Mouse (Mus musculus) neural tube, embryonic 14.5 days (tissue): ENCODE results near the gene Cox10. TPM values are rescaled to one million over a fixed set of nuclear protein-coding genes. Genes with fewer than 3 reads are reported as not detected.

Experiments
- ATAC-seq: fragments of 200-750 bp; cut with Nextera tagmentation; 2 replicates; pipeline ENCODE4 v1.8.0; 2017; ENCODE audit warnings: low read depth, mild to moderate bottlenecking, moderate TSS enrichment, moderate library complexity
- H3K27ac ChIP-seq: fragments of 300-500 bp; sonication (generic); 2 replicates; pipeline ENCODE4 v1.5.1; 2014; ENCODE audit warnings: low read depth, mild to moderate bottlenecking, control low read depth, low read length, moderate library complexity, mixed read lengths
- H3K27me3 ChIP-seq: fragments of 300-500 bp; sonication (generic); 2 replicates; pipeline ENCODE4 v1.6.1; 2014; ENCODE audit warnings: low read length; ENCODE audit not compliant: control insufficient read depth, insufficient read depth
- H3K36me3 ChIP-seq: fragments of 300-500 bp; sonication (generic); 2 replicates; pipeline ENCODE4 v1.6.1; 2014; ENCODE audit warnings: low read length, mixed read lengths; ENCODE audit not compliant: control insufficient read depth, insufficient read depth
- H3K4me1 ChIP-seq: fragments of 300-500 bp; sonication (generic); 2 replicates; pipeline ENCODE4 v1.6.1; 2014; ENCODE audit warnings: low read length; ENCODE audit not compliant: control insufficient read depth, insufficient read depth
- H3K4me2 ChIP-seq: fragments of 300-500 bp; sonication (generic); 2 replicates; pipeline ENCODE4 v1.6.1; 2014; ENCODE audit warnings: mild to moderate bottlenecking, low read depth, low read length, control low read depth
- H3K4me3 ChIP-seq: fragments of 300-500 bp; sonication (generic); 2 replicates; pipeline ENCODE4 v1.5.1; 2014; ENCODE audit warnings: low read depth, low read length, control low read depth, mixed read lengths
- H3K9ac ChIP-seq: fragments of 300-500 bp; sonication (generic); replicated peaks from 2 replicates; pipeline ENCODE4 v1.6.1; 2014; ENCODE audit warnings: low read depth, mild to moderate bottlenecking, control low read depth, low read length, mixed read lengths
- H3K9me3 ChIP-seq: fragments of 300-500 bp; sonication (generic); 2 replicates; pipeline ENCODE4 v1.6.1; 2016; ENCODE audit warnings: low read length; ENCODE audit not compliant: control insufficient read depth
- WGBS: fragments of 180-500 bp; shearing (Covaris S2); extraction: QIAGEN DNeasy Blood & Tissue Kit; methylation state at CpG from one replicate; pipeline ENCODE4 v1.1.7; 2014; 5-methylcytosine and 5-hydroxymethylcytosine counted together
- polyA plus RNA-seq: library from polyadenylated mRNA; unstranded; fragments of >200 nt; fragmentation: Nextera tagmentation; extraction: Ambion mirVana; gene quantifications from 2 replicates; pipeline ENCODE4 v1.2.1, GENCODE M21; 2014

Gene Cox10
- polyA plus RNA-seq, 1 experiment from 2014 or later: 29.0 TPM

DNA sequence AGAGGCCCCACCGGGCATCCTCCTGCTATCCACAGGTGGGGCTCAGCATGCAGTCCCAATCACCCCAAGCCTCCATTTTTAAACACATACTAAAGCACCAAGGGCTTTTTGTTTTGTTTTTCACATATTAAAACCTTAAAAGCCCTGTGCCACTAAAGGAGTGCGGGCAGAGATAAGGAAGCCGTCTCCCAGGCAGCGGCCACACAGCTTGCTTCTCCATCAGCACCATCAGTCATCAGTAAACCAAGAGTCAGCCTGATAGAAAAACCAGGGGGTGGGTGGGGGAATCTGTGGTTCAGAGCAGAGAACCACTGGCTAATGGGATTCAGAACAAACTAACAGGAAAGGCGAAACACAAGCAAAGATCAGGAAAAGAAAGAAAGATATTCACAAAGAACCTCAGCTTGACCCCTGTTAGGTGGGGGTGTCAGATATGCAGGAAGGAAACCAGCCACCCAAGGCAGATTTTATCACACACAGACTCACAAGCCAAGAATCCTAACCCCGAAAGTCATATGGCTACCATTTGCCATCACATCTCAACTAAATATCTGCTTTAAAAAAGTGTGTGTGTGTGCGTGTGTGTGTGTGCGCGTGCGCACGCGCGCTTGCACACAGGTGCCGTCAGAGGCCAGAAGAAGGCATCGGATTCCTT lies 41.7 kb downstream of the Cox10 start:
- no peak overlapping the region for H3K9ac ChIP-seq
- H3K4me1 ChIP-seq: no peaks in the 10 kb centered on the region
- WGBS: 79% methylated on average over 15 of the region's 15 CpGs
- H3K27me3 ChIP-seq: no peaks in the 10 kb centered on the region
- H3K9me3 ChIP-seq: no peaks in the 10 kb centered on the region
- ATAC-seq: no peak
- H3K4me2 ChIP-seq: no peak overlapping the region
- no peak overlapping the region for H3K27ac ChIP-seq
- H3K36me3 ChIP-seq: no peaks in the 10 kb centered on the region
- H3K4me3 ChIP-seq: no peak overlapping the region

DNA sequence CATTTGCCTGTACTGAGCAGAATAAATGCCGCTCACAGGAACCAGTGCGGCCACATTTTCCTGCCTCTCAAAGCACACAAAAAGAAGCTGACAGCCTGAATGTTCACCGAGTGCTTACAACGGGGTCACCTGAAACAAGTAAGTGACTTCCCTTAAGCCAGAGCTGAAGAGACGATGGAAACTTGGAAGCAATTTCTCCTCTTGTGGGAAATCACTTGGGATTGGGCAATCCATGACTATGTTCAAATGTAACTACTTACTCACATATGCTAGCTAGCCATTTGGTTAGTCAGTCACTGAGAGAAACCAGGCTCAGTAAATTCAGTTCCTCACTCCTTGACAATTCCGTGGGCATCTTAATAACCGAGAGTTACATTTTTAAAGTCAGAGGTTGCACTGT lies 43.0 kb downstream of the Cox10 start:
- Histone ChIP-seq H3K27me3 (no peaks in the 10 kb centered on the region), H3K9ac (no peak overlapping the region), H3K27ac (no peak overlapping the region), H3K36me3 (no peaks in the 10 kb centered on the region), H3K9me3 (no peaks in the 10 kb centered on the region), H3K4me1 (no peaks in the 10 kb centered on the region), H3K4me3 (no peak overlapping the region), H3K4me2 (no peak overlapping the region)
- no peak for ATAC-seq
- 89% methylated on average over 7 of the region's 7 CpGs for WGBS

DNA sequence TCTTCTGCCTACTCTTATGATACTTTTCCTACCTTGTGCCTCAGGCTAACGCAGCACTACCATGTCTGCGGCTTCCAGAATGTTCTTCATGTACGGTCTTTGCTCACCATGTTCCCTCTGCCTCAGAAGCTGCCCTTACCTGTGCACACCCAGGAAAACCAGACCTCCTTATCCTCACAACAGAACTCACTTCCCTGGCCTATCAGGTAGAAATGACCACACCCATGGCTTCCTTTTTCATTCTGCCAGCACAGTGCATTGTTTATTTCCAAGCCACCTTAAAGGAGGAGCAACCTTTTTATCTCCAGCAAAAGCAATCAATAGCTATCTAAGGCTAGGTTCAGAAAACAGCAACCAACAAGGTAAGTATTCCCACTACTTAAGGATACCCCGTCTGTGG lies 43.6 kb downstream of the Cox10 start:
- no peak for ATAC-seq
- WGBS: 94% methylated on average over 4 of the region's 4 CpGs
- H3K27me3 ChIP-seq: no peaks in the 10 kb centered on the region
- H3K27ac ChIP-seq: no peak overlapping the region
- H3K9me3 ChIP-seq: no peaks in the 10 kb centered on the region
- H3K4me2 ChIP-seq: no peak overlapping the region
- no peaks in the 10 kb centered on the region for H3K4me1 ChIP-seq
- no peak overlapping the region for H3K9ac ChIP-seq
- H3K36me3 ChIP-seq: no peaks in the 10 kb centered on the region
- no peak overlapping the region for H3K4me3 ChIP-seq

DNA sequence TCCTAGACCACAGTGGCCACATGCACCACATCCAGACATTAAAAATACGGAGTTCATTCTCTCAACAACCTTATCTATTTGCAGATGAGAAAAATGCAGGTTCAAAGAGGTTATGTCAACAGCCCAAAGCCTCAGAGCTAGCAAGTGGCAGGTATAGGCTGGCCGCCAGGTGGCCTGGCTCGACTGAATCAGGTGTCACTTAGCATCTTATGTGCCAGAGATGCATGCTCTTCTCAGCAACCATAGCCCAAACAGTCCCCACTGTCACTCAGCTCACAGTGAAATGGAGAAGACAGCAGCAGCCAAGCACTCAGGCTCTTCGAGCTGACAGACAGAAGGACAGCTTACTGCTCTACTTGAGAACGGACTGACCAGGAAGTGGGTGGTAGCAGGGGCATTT lies 44.6 kb downstream of the Cox10 start:
- H3K9ac ChIP-seq: no peak overlapping the region
- no peaks in the 10 kb centered on the region for H3K36me3 ChIP-seq
- no peak for ATAC-seq
- H3K4me3 ChIP-seq: no peak overlapping the region
- no peaks in the 10 kb centered on the region for H3K27me3 ChIP-seq
- no peak overlapping the region for H3K4me2 ChIP-seq
- WGBS: 92% methylated on average over 5 of the region's 5 CpGs
- no peak overlapping the region for H3K27ac ChIP-seq
- no peaks in the 10 kb centered on the region for H3K4me1 ChIP-seq
- H3K9me3 ChIP-seq: no peaks in the 10 kb centered on the region

DNA sequence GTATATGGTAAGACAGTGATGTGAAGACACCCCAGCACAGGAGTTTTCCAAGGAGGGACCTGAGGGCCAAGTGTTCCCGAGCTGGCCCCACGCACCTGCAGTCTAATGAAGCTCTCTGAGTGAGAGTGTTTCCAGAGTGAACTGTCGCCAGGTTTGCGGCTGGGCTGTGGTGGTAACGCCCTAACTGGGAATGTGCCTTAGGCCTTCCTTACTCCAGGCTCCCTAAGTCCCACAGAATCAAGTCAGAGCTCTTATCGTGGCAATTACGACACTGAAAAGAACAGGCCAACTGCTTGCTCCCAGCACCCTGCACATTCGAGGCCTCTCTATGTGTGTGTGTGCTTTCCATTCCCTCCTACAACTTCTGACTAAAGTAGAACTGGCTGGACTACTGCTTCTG lies 51.8 kb downstream of the Cox10 start:
- 87% methylated on average over 8 of the region's 8 CpGs for WGBS
- no peak for ATAC-seq
- H3K9me3 ChIP-seq: no peaks in the 10 kb centered on the region

DNA sequence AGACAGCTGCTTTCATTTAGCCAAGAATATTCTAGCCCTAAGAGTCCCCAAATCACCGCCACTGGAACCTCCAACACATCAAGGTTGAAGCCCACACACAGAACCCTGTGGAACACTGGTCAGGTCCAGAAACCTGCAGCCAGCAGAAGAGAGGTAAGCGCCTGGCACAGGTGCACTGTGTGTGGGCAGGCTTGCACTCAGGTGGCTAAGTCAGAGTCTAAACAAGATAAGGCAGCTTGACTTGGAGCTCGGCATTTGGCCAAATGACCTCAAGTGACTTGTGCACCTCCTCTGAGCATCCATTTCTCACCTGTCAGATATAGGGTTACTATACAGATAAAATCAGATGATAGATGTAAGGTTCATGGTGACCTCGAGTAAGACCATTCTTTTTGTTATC lies 53.4 kb downstream of the Cox10 start:
- Histone ChIP-seq H3K4me2 (no peak overlapping the region), H3K4me3 (no peak overlapping the region), H3K27me3 (no peaks in the 10 kb centered on the region), H3K36me3 (no peaks in the 10 kb centered on the region), H3K9me3 (no peaks in the 10 kb centered on the region), H3K9ac (no peak overlapping the region), H3K27ac (no peak overlapping the region), H3K4me1 (peaks cover 27% of the 10 kb centered on the region)
- WGBS: 92% methylated on average over 4 of the region's 4 CpGs
- ATAC-seq: no peak

More for the DNA sequence above, 51.8 kb downstream of the Cox10 start:
- no peaks in the 10 kb centered on the region for H3K27me3 ChIP-seq
- no peaks in the 10 kb centered on the region for H3K36me3 ChIP-seq
- H3K4me3 ChIP-seq: no peak overlapping the region
- no peak overlapping the region for H3K27ac ChIP-seq
- no peak overlapping the region for H3K4me2 ChIP-seq
- peaks cover 22% of the 10 kb centered on the region for H3K4me1 ChIP-seq
- no peak overlapping the region for H3K9ac ChIP-seq

DNA sequence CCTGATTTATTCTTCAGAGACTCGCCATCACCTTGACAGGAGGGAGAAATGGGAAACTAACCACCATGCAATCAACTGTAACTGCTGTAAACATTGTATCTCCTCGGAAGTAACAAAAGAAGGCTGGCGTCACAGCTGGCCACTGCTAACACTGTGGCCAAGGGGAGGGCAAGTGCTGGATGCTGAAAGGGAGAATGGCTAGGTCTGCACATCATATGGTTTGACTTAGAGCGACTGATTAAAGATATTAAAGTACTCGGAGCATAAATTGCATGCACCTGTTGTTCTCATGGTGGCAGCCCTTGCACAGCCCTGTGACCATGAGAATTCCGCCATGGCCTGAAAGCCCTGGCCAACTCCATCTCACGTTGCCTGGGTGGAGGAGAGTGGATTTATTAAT lies 54.7 kb downstream of the Cox10 start:
- H3K4me3 ChIP-seq: no peak overlapping the region
- H3K9ac ChIP-seq: no peak overlapping the region
- ATAC-seq: no peak
- no peak overlapping the region for H3K4me2 ChIP-seq
- no peaks in the 10 kb centered on the region for H3K36me3 ChIP-seq
- no peak overlapping the region for H3K27ac ChIP-seq
- H3K9me3 ChIP-seq: no peaks in the 10 kb centered on the region
- H3K4me1 ChIP-seq: peaks cover 27% of the 10 kb centered on the region
- H3K27me3 ChIP-seq: no peaks in the 10 kb centered on the region
- 53% methylated on average over 7 of the region's 7 CpGs for WGBS

DNA sequence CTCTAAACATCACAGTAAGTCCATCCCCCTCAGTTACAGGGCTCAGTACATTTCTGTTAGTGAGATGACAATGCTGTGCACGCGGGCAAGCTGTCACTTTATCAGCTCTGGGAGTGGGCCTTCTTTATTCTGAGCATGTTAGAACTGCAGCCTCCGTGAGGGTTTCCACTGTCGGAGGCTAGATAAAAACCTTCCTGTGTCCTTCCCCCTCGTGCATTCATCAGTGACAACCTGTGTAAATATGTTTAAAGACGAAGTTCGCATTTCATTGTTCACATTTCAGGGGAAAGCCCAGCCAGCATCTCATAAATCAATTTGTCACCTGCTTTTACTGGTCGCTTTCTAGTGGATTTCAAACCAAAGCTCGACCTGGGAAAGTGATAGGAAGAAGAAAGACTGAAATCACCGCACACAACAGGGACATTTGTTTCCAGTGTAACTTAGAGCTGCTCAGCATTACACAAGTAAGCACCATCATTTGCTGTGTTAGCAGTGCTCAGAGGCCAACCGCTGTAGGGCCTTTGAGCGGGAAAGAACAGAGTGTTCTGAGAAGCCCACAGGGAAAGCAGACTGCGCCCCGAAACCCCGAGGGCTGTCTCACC lies 55.8 kb downstream of the Cox10 start:
- H3K4me3 ChIP-seq: no peak overlapping the region
- WGBS: 14% methylated on average over 15 of the region's 15 CpGs
- H3K4me1 ChIP-seq: peaks cover 27% of the 10 kb centered on the region
- H3K27ac ChIP-seq: peak overlapping the region; percentile 34; the same call in 1 of the 2 replicates
- peak; percentile 56 for ATAC-seq
- no peaks in the 10 kb centered on the region for H3K27me3 ChIP-seq
- H3K9ac ChIP-seq: no peak overlapping the region
- no peaks in the 10 kb centered on the region for H3K36me3 ChIP-seq
- H3K4me2 ChIP-seq: 0 out of 2 replicates have a peak overlapping the region, but pooled peaks have one; percentile 0
- no peaks in the 10 kb centered on the region for H3K9me3 ChIP-seq

DNA sequence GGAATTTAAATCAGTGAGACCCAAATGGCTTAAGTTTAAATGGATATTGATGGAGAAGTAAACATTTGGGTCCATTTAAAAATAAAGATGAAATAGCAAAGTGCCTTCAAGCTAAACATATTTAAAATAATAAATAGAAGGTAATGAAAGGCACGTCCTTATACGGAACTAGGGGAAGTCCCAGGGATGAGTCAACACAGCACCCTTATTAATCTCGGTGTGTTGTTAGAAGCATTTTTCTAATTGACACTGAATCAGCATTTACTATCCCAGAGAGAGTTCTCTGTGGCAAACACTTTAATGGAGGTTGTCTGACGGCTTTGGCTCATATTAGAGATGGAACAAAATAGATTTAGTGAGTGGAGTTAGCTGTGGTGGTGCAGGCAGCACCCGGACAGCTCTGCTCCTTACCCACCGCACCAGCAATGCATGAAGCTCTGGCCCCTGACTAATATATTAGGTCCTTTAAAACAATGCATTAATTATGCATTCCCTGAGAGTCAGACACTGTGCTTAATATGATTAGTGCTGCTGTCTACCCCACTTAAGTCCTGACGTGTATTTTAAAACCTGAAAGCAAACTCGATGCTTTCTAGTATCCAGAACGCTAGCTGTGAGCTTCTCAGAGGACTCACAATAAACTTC lies 56.7 kb downstream of the Cox10 start:
- peak; percentile 75; the same call in 1 of the 2 replicates for ATAC-seq
- Histone ChIP-seq H3K4me2 (peak overlapping the region; percentile 18; the same call in 1 of the 2 replicates), H3K9me3 (no peaks in the 10 kb centered on the region), H3K4me1 (peaks cover 30% of the 10 kb centered on the region), H3K4me3 (no peak overlapping the region), H3K27me3 (no peaks in the 10 kb centered on the region), H3K27ac (no peak overlapping the region), H3K36me3 (no peaks in the 10 kb centered on the region), H3K9ac (no peak overlapping the region)
- 20% methylated on average over 9 of the region's 9 CpGs for WGBS
